Mouse (Mus musculus): ENCODE data around the gene Cyp17a1.

The Cyp17a1 gene

GRCm38 (mm10) chr19:46669802-46670201 is 3.2 kb downstream of the Cyp17a1 start:
- no peak for DNase-seq

DNA sequence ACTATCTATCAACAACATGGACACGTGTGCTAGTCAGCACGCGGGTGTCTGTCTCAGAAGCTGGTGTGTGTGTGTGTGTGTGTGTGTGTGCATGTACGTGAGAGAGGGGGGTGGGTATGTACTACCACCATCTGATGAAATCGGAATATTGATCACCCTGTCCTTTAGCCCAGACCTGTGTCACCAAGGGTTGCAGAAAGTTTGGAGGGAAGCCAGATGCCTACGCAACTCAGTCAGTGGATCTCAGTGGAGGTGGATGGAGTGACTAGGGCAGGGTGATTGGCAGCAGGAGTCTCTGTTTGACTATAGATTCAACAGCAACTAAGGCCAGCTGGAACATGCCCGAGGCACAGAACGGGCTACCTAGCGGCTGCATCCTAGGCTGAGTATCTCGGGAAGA is 4.7 kb downstream of the Cyp17a1 start:
- DNase-seq, result no peak

- no peak for DNase-seq
Observed at GRCm38 (mm10) chr19:46667300-46667699, 5.7 kb downstream of the Cyp17a1 start.

GRCm38 (mm10) chr19:46665474-46665873 is 7.5 kb downstream of the Cyp17a1 start:
- no peak for DNase-seq

DNA sequence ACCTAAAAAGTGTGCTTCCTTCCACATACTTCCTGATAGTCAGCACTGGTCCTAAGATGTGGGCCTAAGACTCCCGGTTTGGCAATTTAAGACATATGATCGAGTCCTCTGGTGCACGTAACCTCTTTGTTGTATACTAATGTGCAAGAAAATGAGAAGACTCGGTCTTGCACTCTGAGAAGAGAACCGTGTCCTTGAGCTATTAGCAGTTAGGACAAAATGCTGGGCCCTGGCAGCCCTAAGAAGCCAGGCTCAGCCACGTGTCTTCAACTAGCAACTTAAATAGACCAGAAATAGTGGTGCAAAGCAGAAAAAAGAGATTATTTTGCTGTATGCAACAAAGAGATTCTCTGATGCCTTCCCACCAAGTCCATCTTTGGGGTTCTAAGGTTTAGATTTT is 10.2 kb downstream of the Cyp17a1 start:
- DNase-seq, result no peak

GRCm38 (mm10) chr19:46662214-46662613 is 10.8 kb downstream of the Cyp17a1 start:
- DNase-seq, result no peak

DNA sequence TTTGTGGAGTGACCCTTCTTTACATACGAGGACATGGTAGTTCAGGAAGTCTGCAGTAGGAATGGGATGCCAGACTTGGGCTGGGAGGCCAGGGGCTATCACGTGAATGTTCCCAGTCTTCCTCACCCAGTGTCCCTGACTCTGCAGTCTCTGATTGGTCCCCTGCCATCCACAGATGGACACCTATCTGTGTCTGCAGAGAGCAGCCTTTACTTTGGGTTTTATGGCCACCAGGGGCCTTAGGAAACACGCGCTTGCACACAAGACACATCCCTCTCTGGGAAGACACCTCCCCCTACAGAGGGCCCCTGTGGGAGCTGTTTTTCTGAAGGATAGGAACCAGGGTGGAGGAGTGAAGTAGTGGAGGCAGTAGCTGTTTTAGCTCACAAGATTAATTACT is 11.5 kb downstream of the Cyp17a1 start:
- DNase-seq, result no peak

- DNase-seq, result no peak
Observed at GRCm38 (mm10) chr19:46658851-46659250, 14.1 kb downstream of the Cyp17a1 start.

GRCm38 (mm10) chr19:46658348-46658747 is 14.6 kb downstream of the Cyp17a1 start:
- no peak for DNase-seq

DNA sequence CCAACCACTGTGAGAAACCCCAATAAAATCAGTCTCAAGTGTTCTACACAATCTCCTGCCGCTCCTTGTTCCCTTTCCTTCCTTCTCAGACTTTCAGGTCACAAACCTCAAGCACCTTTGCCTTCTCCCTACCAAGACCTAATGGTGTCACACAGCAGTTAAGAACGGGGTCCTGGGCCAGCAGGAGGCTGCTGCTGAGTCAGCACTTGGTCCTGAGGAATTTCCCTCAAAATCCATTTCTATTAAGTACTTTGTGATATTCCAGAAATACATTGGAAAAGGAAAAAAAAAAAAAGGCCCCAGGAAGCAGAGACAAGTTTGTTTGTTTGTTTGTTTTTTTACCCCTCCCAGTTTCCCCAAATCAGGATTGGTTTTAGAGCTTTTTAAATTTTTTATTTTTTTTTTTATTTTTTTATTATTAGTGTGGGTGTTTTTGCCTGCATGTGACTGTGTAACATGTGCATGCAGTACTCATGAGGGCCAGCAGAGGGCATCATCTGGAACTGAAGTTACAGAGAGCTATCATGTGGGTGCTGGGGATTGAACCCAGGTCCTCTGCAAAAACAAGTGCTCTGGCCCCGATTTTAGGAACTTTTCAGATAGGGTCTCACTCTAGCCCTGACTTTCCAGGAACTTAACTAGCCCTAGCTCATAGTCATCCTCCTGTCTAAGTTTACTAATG is 15.5 kb downstream of the Cyp17a1 start:
- DNase-seq, result no peak

GRCm38 (mm10) chr19:46656151-46656840 is 16.7 kb downstream of the Cyp17a1 start:
- DNase-seq, result no peak

- DNase-seq, result no peak
Observed at GRCm38 (mm10) chr19:46655626-46656025, 17.3 kb downstream of the Cyp17a1 start.

DNA sequence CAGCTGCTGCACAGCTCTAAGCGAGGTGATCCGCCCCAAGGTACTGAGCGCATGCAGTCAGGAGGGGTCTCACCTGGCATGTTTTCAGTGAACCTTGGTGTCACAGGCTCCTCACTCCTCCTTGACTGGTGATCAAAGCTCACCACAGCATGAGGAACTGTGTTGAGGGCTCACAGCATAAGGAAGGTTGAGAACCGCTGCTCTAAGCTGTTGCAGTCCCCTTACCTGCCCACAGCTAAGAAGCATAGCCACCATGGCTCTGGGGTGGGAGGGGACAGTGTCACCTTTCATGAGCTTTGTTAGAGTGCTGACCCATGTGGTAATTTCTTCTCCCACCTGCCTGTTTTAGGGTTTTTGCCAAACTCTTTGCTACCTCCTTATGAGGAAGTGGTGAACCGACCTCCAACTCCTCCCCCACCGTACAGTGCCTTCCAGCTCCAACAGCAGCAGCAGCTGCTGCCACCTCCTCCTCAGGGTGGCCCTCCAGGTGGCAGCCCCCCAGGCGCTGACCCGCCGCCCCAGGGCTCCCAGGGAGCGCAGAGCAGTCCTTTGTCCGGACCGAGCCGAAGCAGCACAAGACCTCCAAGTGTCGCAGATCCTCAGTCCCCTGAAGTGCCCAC is 19.2 kb downstream of the Cyp17a1 start:
- no peak for DNase-seq

DNA sequence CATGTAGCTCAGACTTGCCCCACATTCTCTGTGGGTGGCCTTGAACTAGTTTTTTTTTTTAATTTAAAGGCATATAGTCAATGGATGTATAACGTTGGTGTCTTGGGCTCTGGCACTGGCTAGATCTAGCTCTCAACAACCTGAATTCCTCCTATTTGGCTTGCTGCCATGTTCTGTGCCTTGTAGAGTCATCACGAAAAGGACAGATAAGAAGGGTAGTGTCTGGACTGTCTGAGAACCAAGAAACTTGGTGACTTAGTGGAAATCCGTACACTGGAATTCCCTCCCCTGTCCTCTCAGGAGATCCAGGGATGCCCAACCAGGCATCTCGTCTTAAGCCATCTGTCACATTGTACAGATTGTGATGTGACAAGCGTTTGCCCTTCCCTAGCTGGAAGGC is 19.8 kb downstream of the Cyp17a1 start:
- DNase-seq, result no peak

- no peak for DNase-seq
Observed at GRCm38 (mm10) chr19:46648565-46648964, 24.4 kb downstream of the Cyp17a1 start.

DNA sequence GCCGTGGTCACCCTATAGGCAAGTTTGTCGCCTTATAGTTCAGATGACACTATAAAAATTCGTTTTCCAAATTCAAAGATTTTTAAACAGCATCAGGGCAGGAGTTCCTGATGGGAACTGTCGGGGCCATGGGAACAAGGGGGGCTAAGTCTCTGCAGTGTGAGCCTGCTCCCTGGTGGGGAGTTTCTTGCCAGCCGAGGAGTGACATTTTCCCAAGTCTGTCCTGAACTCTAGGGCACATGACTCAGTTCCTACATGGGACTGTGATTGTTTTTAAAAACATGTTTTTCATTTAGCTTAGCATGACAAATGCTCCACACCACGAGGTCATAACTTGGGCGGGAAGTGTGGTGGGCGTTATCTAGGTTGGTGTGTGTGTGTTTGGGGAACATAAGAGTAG is 25.1 kb downstream of the Cyp17a1 start:
- DNase-seq, result no peak

GRCm38 (mm10) chr19:46647254-46647653 is 25.7 kb downstream of the Cyp17a1 start:
- no peak for DNase-seq

DNA sequence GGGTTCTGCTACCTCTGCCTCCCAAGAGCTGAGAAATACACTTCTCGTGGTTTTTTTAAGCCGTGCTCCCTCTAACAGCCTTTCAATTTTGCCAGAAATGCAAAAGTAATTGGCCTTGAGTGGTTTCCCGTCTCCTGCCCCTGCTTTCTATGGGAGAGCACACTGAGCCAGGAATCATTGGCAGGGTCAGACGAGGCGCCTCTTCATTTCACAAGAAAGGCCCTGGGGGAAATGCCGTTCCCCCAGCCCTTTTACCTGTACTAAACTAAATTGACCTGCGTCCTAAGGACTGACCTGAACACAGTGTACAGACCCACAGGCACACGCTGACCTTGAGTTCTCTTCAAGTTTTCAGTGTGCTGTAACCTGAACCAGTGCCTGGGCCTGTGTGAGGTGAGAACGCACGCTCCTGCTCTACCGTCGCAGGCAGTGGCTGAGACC is 26.9 kb downstream of the Cyp17a1 start:
- DNase-seq, result no peak

DNA sequence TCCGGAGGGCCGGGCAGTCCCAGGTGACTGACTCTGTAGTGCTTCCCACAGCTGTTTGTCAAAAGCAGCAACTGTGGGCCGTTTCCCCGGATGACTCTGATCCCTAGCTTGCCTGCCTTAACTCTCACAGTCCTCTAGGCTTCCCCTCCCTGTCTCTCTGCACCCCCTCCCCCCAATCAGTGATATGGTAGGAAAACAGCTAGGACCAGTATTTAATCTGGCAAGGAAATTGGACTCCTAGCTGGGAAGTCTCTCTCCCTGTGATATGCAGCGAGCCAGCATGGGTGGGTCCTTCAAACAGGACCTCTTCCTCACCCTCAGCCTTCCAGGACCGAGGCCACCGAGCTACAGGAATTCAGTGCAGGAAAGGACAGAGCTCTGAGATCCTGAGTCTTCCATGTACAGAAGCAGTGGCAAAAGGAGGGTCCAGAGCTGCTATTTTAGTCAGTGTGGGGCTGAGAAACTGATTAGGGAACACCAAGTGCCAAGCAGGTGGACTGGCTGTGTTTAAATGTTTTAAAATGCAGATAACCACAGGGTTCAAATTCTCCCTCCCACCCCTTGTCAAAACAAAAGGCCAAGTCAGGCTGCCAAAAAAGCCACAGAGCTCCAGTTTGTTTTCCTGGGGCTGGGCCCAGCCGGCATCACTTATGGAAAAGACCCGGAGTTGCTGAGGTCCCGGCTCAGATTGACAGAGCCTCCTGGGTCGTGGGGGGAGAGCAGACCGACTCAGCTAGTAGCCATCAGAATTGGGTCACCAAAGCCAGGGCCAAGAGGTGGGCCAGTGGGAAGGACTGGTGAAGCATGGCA is 28.0 kb downstream of the Cyp17a1 start:
- DNase-seq, result no peak

DNA sequence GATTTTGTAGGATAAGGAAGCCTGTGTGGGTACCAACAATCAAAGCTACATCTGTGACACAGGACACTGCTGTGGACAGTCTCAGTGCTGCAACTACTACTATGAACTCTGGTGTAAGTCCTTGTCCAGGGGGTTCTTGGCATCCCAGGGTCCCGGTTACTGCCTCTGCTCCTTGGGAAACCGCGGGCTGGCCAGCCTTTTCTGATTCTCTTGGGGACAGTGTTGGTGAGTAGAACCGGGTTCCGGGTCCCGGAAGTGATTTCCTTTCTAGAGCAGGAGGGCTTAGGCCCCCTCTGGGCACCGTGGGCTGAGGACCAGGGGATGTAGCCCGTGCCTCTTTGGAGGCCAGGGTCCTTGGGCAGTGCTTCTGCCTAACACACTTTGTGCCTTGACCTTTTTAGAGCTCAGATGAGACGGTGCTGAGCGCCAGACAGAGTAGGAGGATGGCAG is 28.6 kb downstream of the Cyp17a1 start:
- DNase-seq, result no peak

GRCm38 (mm10) chr19:46643236-46643635 is 29.7 kb downstream of the Cyp17a1 start:
- DNase-seq, result no peak

GRCm38 (mm10) chr19:46642136-46642753 is 30.7 kb downstream of the Cyp17a1 start:
- DNase-seq, result no peak

Measured in cerebellum, adult 11-12 months (tissue).